Mouse (Mus musculus): Measurements from ENCODE around the gene Med19. TPM values are rescaled to one million over a fixed set of nuclear protein-coding genes. Genes with fewer than 3 reads are reported as not detected.

Gene Med19
- total RNA-seq, 1 experiment = 31.4 TPM

GRCm38 (mm10) chr2:84679016-84679415, 814 bp downstream of the Med19 start, which contains the start of gene Tmx2:
Gene Tmx2, minus strand, starts transcription at chr2:84679140.
- TF ChIP-seq ZNF384 (IDR thresholded peaks at IDR 0.05; ENCODE audit: low read depth, low read length) (no peak), ZC3H11A (IDR thresholded peaks at IDR 0.05; ENCODE audit: borderline replicate concordance, low read depth, low read length) (no peak), HCFC1 (IDR thresholded peaks at IDR 0.05; ENCODE audit: borderline replicate concordance, insufficient read depth, low read length) (no peak), MAFK (IDR thresholded peaks at IDR 0.05; ENCODE audit: insufficient read depth, low read depth, low read length) (no peak), CHD2 (IDR thresholded peaks at IDR 0.05; ENCODE audit: low read depth, low read length) (no peak)
- Histone ChIP-seq H3K4me3 (ENCODE audit: insufficient read depth in 1 of 2, low read depth in 1 of 2, low read length in 2 of 2, poor library complexity in 1 of 2, severe bottlenecking in 1 of 2) (peak within 1 kb of the TSS; percentile 93 to 96), H3K36me3 (ENCODE audit: control insufficient read depth, insufficient read depth, low read length, poor library complexity, severe bottlenecking) (peaks cover 15% of the 10 kb centered on the region), H3K27ac (ENCODE audit: insufficient read depth, low read depth, low read length, poor library complexity, severe bottlenecking) (peak within 1 kb of the TSS; percentile 73; the same call in 1 of the 2 replicates), H3K9ac (ENCODE audit: insufficient read depth, low read depth, low read length, poor library complexity, severe bottlenecking) (peak within 1 kb of the TSS; percentile 86), H3K9me3 (ENCODE audit: control insufficient read depth, insufficient read depth, low read depth, low read length) (no peaks in the 10 kb centered on the region), H3K4me1 (ENCODE audit: control insufficient read depth in 2 of 2, insufficient read depth in 2 of 2, low read length in 2 of 2, poor library complexity in 1 of 2) (peaks cover 2 to 5% of the 10 kb centered on the region in 2 experiments; a peak in 2 of 4 replicates)
- in situ Hi-C loops (cut with MboI; ENCODE audit: low sequenced_read_pairs in 2 of 2, unreplicated experiment in 2 of 2) = no loop called here
- no peak for DNase-seq (ENCODE audit: low read depth, low spot score)

DNA sequence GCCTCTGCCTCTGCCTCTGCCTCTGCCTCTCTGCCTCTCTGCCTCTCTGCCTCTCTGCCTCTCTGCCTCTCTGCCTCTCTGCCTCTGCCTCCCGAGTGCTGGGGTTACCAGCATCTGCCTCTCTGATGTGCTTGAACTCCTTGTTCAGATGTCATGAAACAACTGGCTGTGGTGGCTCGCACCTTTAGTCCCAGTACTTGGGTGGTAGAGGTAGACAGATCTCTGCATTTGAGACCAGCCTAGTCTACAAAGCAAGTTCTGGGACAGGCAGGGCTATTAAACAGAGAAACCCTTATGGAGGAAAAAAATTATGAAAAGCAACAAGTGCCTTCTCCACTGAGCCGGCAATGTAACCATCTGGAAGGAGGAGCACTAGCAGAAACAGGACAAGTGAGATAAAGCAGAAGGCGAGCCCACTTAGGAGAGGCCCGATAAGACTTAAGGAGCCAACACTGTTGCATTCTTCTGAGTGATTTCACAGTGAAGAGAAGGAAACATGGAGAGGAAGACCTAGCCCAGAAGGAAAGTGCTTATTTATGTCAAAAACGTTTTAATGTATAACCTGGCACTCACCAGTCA, 4.5 kb downstream of the Med19 start:
- H3K4me1 ChIP-seq (ENCODE audit: control insufficient read depth in 2 of 2, insufficient read depth in 2 of 2, low read length in 2 of 2, poor library complexity in 1 of 2) = peaks cover 0 to 2% of the 10 kb centered on the region in 2 experiments; a peak in 2 of 4 replicates
- in situ Hi-C loops (cut with MboI; ENCODE audit: low sequenced_read_pairs in 2 of 2, unreplicated experiment in 2 of 2) = no loop called here
- no peak overlapping the region for H3K27ac ChIP-seq (ENCODE audit: insufficient read depth, low read depth, low read length, poor library complexity, severe bottlenecking)
- no peak for DNase-seq (ENCODE audit: low read depth, low spot score)
- TF ChIP-seq CHD2 (IDR thresholded peaks at IDR 0.05; ENCODE audit: low read depth, low read length) = no peak
- no peak for TF ChIP-seq MAFK (IDR thresholded peaks at IDR 0.05; ENCODE audit: insufficient read depth, low read depth, low read length)
- no peak for TF ChIP-seq ZNF384 (IDR thresholded peaks at IDR 0.05; ENCODE audit: low read depth, low read length)
- TF ChIP-seq ZC3H11A (IDR thresholded peaks at IDR 0.05; ENCODE audit: borderline replicate concordance, low read depth, low read length) = no peak
- no peak for TF ChIP-seq HCFC1 (IDR thresholded peaks at IDR 0.05; ENCODE audit: borderline replicate concordance, insufficient read depth, low read length)
- no peaks in the 10 kb centered on the region for H3K9me3 ChIP-seq (ENCODE audit: control insufficient read depth, insufficient read depth, low read depth, low read length)
- H3K36me3 ChIP-seq (ENCODE audit: control insufficient read depth, insufficient read depth, low read length, poor library complexity, severe bottlenecking) = peaks cover 8% of the 10 kb centered on the region
- H3K9ac ChIP-seq (ENCODE audit: insufficient read depth, low read depth, low read length, poor library complexity, severe bottlenecking) = no peak overlapping the region
- H3K4me3 ChIP-seq (ENCODE audit: insufficient read depth in 1 of 2, low read depth in 1 of 2, low read length in 2 of 2, poor library complexity in 1 of 2, severe bottlenecking in 1 of 2) = no peak overlapping the region

GRCm38 (mm10) chr2:84688080-84688844, 10.1 kb downstream of the Med19 start:
- in situ Hi-C loops (cut with MboI; ENCODE audit: low sequenced_read_pairs in 2 of 2, unreplicated experiment in 2 of 2) = no loop called here
- Histone ChIP-seq H3K9ac (ENCODE audit: insufficient read depth, low read depth, low read length, poor library complexity, severe bottlenecking) (no peak overlapping the region), H3K27ac (ENCODE audit: insufficient read depth, low read depth, low read length, poor library complexity, severe bottlenecking) (no peak overlapping the region), H3K36me3 (ENCODE audit: control insufficient read depth, insufficient read depth, low read length, poor library complexity, severe bottlenecking) (peaks cover 25% of the 10 kb centered on the region), H3K4me3 (ENCODE audit: insufficient read depth in 1 of 2, low read depth in 1 of 2, low read length in 2 of 2, poor library complexity in 1 of 2, severe bottlenecking in 1 of 2) (no peak overlapping the region), H3K4me1 (ENCODE audit: control insufficient read depth in 2 of 2, insufficient read depth in 2 of 2, low read length in 2 of 2, poor library complexity in 1 of 2) (peaks cover 0 to 2% of the 10 kb centered on the region in 2 experiments; a peak in 2 of 4 replicates), H3K9me3 (ENCODE audit: control insufficient read depth, insufficient read depth, low read depth, low read length) (no peaks in the 10 kb centered on the region)
- no peak for DNase-seq (ENCODE audit: low read depth, low spot score)
- TF ChIP-seq ZC3H11A (IDR thresholded peaks at IDR 0.05; ENCODE audit: borderline replicate concordance, low read depth, low read length) = no peak
- no peak for TF ChIP-seq CHD2 (IDR thresholded peaks at IDR 0.05; ENCODE audit: low read depth, low read length)
- TF ChIP-seq HCFC1 (IDR thresholded peaks at IDR 0.05; ENCODE audit: borderline replicate concordance, insufficient read depth, low read length) = no peak
- TF ChIP-seq MAFK (IDR thresholded peaks at IDR 0.05; ENCODE audit: insufficient read depth, low read depth, low read length) = no peak
- TF ChIP-seq ZNF384 (IDR thresholded peaks at IDR 0.05; ENCODE audit: low read depth, low read length) = no peak

GRCm38 (mm10) chr2:84690050-84690449, 11.8 kb downstream of the Med19 start:
- Histone ChIP-seq H3K9ac (ENCODE audit: insufficient read depth, low read depth, low read length, poor library complexity, severe bottlenecking) (no peak overlapping the region), H3K9me3 (ENCODE audit: control insufficient read depth, insufficient read depth, low read depth, low read length) (no peaks in the 10 kb centered on the region), H3K36me3 (ENCODE audit: control insufficient read depth, insufficient read depth, low read length, poor library complexity, severe bottlenecking) (peaks cover 29% of the 10 kb centered on the region), H3K4me1 (ENCODE audit: control insufficient read depth in 2 of 2, insufficient read depth in 2 of 2, low read length in 2 of 2, poor library complexity in 1 of 2) (peaks cover 0 to 2% of the 10 kb centered on the region in 2 experiments; a peak in 2 of 4 replicates), H3K4me3 (ENCODE audit: insufficient read depth in 1 of 2, low read depth in 1 of 2, low read length in 2 of 2, poor library complexity in 1 of 2, severe bottlenecking in 1 of 2) (no peak overlapping the region), H3K27ac (ENCODE audit: insufficient read depth, low read depth, low read length, poor library complexity, severe bottlenecking) (no peak overlapping the region)
- in situ Hi-C loops (cut with MboI; ENCODE audit: low sequenced_read_pairs in 2 of 2, unreplicated experiment in 2 of 2) = no loop called here
- DNase-seq (ENCODE audit: low read depth, low spot score) = no peak
- TF ChIP-seq MAFK (IDR thresholded peaks at IDR 0.05; ENCODE audit: insufficient read depth, low read depth, low read length) (no peak), ZNF384 (IDR thresholded peaks at IDR 0.05; ENCODE audit: low read depth, low read length) (no peak), ZC3H11A (IDR thresholded peaks at IDR 0.05; ENCODE audit: borderline replicate concordance, low read depth, low read length) (no peak), CHD2 (IDR thresholded peaks at IDR 0.05; ENCODE audit: low read depth, low read length) (no peak), HCFC1 (IDR thresholded peaks at IDR 0.05; ENCODE audit: borderline replicate concordance, insufficient read depth, low read length) (no peak)
